Mouse (Mus musculus): Measurements from ENCODE around the gene Tfap2e. TPM values are rescaled to one million over a fixed set of nuclear protein-coding genes. Genes with fewer than 3 reads are reported as not detected.

Gene Tfap2e
- polyA plus RNA-seq, 1 experiment from 2014 or later: 0.32 TPM

- 0% methylated on average over 12 of the region's 12 CpGs for WGBS
- peak overlapping the region; percentile 99 for H3K4me2 ChIP-seq (ENCODE audit: low read depth, low read length, severe bottlenecking)
- peak overlapping the region; percentile 90 for H3K27ac ChIP-seq (ENCODE audit: low read depth, low read length)
- no peaks in the 10 kb centered on the region for H3K27me3 ChIP-seq (ENCODE audit: control insufficient read depth, insufficient read depth, low read length)
- H3K9me3 ChIP-seq (ENCODE audit: control insufficient read depth, low read length): no peaks in the 10 kb centered on the region
- peak overlapping the region; percentile 57 for H3K9ac ChIP-seq (ENCODE audit: low read length)
- H3K4me3 ChIP-seq (ENCODE audit: low read depth, low read length): peak overlapping the region; percentile 56
- ATAC-seq (replicated peaks; ENCODE audit: low FRiP score) (no peak), DNase-seq (ENCODE audit: low spot score) (no peak)
- H3K4me1 ChIP-seq (replicated peaks; ENCODE audit: control insufficient read depth, insufficient read depth, low read length): peaks cover 13% of the 10 kb centered on the region
- H3K36me3 ChIP-seq (ENCODE audit: control insufficient read depth, insufficient read depth, low read length): no peaks in the 10 kb centered on the region; the same call in 1 of the 2 replicates
Measured at GRCm38 (mm10) chr4:126754231-126754611, 18.2 kb upstream of the Tfap2e start.

GRCm38 (mm10) chr4:126753268-126754230 is 17.5 kb upstream of the Tfap2e start, which contains the start of the genes Ncdn and AU040320:
Gene Ncdn, minus strand, starts transcription at chr4:126753438.
Gene AU040320, plus strand, starts transcription at chr4:126753544.
- Histone ChIP-seq H3K27me3 (ENCODE audit: control insufficient read depth, insufficient read depth, low read length) (no peaks in the 10 kb centered on the region), H3K4me2 (ENCODE audit: low read depth, low read length, severe bottlenecking) (peak within 1 kb of the TSS; percentile 99), H3K4me1 (replicated peaks; ENCODE audit: control insufficient read depth, insufficient read depth, low read length) (peaks cover 13% of the 10 kb centered on the region), H3K9me3 (ENCODE audit: control insufficient read depth, low read length) (no peaks in the 10 kb centered on the region), H3K36me3 (ENCODE audit: control insufficient read depth, insufficient read depth, low read length) (no peaks in the 10 kb centered on the region; the same call in 1 of the 2 replicates), H3K4me3 (ENCODE audit: low read depth, low read length) (peak within 1 kb of the TSS; percentile 56), H3K9ac (ENCODE audit: low read length) (peak within 1 kb of the TSS; percentile 57), H3K27ac (ENCODE audit: low read depth, low read length) (peak within 1 kb of the TSS; percentile 90)
- under 1% methylated on average over 61 of the region's 71 CpGs for WGBS
- DNase-seq (ENCODE audit: low spot score) (peak; percentile 99), ATAC-seq (replicated peaks; ENCODE audit: low FRiP score) (peak; percentile 97)

- peaks cover 13% of the 10 kb centered on the region for H3K4me1 ChIP-seq (replicated peaks; ENCODE audit: control insufficient read depth, insufficient read depth, low read length)
- peak overlapping the region; percentile 68; the same call in 1 of the 2 replicates for H3K27ac ChIP-seq (ENCODE audit: low read depth, low read length)
- H3K9me3 ChIP-seq (ENCODE audit: control insufficient read depth, low read length): no peaks in the 10 kb centered on the region
- under 1% methylated on average over 23 of the region's 23 CpGs for WGBS
- H3K36me3 ChIP-seq (ENCODE audit: control insufficient read depth, insufficient read depth, low read length): no peaks in the 10 kb centered on the region; the same call in 1 of the 2 replicates
- H3K27me3 ChIP-seq (ENCODE audit: control insufficient read depth, insufficient read depth, low read length): no peaks in the 10 kb centered on the region
- ATAC-seq (replicated peaks; ENCODE audit: low FRiP score): peak; percentile 8
- DNase-seq (ENCODE audit: low spot score): peak; percentile 72
- peak overlapping the region; percentile 56 for H3K4me3 ChIP-seq (ENCODE audit: low read depth, low read length)
- H3K9ac ChIP-seq (ENCODE audit: low read length): peak overlapping the region; percentile 57
- H3K4me2 ChIP-seq (ENCODE audit: low read depth, low read length, severe bottlenecking): peak overlapping the region; percentile 99
Measured at GRCm38 (mm10) chr4:126752608-126753141, 16.6 kb upstream of the Tfap2e start.

- Histone ChIP-seq H3K27me3 (ENCODE audit: control insufficient read depth, insufficient read depth, low read length) (no peaks in the 10 kb centered on the region), H3K4me2 (ENCODE audit: low read depth, low read length, severe bottlenecking) (peak overlapping the region; percentile 99), H3K4me1 (replicated peaks; ENCODE audit: control insufficient read depth, insufficient read depth, low read length) (peaks cover 13% of the 10 kb centered on the region), H3K9ac (ENCODE audit: low read length) (peak overlapping the region; percentile 57), H3K27ac (ENCODE audit: low read depth, low read length) (peak overlapping the region; percentile 68; the same call in 1 of the 2 replicates), H3K4me3 (ENCODE audit: low read depth, low read length) (peak overlapping the region; percentile 56), H3K36me3 (ENCODE audit: control insufficient read depth, insufficient read depth, low read length) (no peaks in the 10 kb centered on the region; the same call in 1 of the 2 replicates), H3K9me3 (ENCODE audit: control insufficient read depth, low read length) (no peaks in the 10 kb centered on the region)
- peak; percentile 63 for DNase-seq (ENCODE audit: low spot score)
- no peak for ATAC-seq (replicated peaks; ENCODE audit: low FRiP score)
- WGBS: 2% methylated on average over 13 of the region's 13 CpGs
Measured at GRCm38 (mm10) chr4:126752024-126752607, 16.1 kb upstream of the Tfap2e start.

GRCm38 (mm10) chr4:126751556-126752023 is 15.6 kb upstream of the Tfap2e start:
- ATAC-seq (replicated peaks; ENCODE audit: low FRiP score) (no peak), DNase-seq (ENCODE audit: low spot score) (no peak)
- Histone ChIP-seq H3K4me2 (ENCODE audit: low read depth, low read length, severe bottlenecking) (peak overlapping the region; percentile 99), H3K9ac (ENCODE audit: low read length) (peak overlapping the region; percentile 57), H3K27me3 (ENCODE audit: control insufficient read depth, insufficient read depth, low read length) (no peaks in the 10 kb centered on the region), H3K4me1 (replicated peaks; ENCODE audit: control insufficient read depth, insufficient read depth, low read length) (peaks cover 13% of the 10 kb centered on the region), H3K9me3 (ENCODE audit: control insufficient read depth, low read length) (no peaks in the 10 kb centered on the region), H3K4me3 (ENCODE audit: low read depth, low read length) (peak overlapping the region; percentile 56), H3K36me3 (ENCODE audit: control insufficient read depth, insufficient read depth, low read length) (no peaks in the 10 kb centered on the region; the same call in 1 of the 2 replicates), H3K27ac (ENCODE audit: low read depth, low read length) (no peak overlapping the region)
- WGBS: 45% methylated on average over 10 of the region's 10 CpGs

GRCm38 (mm10) chr4:126750863-126751555 is 15.0 kb upstream of the Tfap2e start:
- H3K27me3 ChIP-seq (ENCODE audit: control insufficient read depth, insufficient read depth, low read length): no peaks in the 10 kb centered on the region
- H3K9me3 ChIP-seq (ENCODE audit: control insufficient read depth, low read length): no peaks in the 10 kb centered on the region
- H3K4me3 ChIP-seq (ENCODE audit: low read depth, low read length): peak overlapping the region; percentile 56; the same call in 1 of the 2 replicates
- 77% methylated on average over 8 of the region's 8 CpGs for WGBS
- H3K27ac ChIP-seq (ENCODE audit: low read depth, low read length): no peak overlapping the region
- no peak overlapping the region for H3K9ac ChIP-seq (ENCODE audit: low read length)
- no peaks in the 10 kb centered on the region; the same call in 1 of the 2 replicates for H3K36me3 ChIP-seq (ENCODE audit: control insufficient read depth, insufficient read depth, low read length)
- H3K4me2 ChIP-seq (ENCODE audit: low read depth, low read length, severe bottlenecking): peak overlapping the region; percentile 99; the same call in 1 of the 2 replicates
- DNase-seq (ENCODE audit: low spot score) (peak; percentile 49), ATAC-seq (replicated peaks; ENCODE audit: low FRiP score) (no peak)
- H3K4me1 ChIP-seq (replicated peaks; ENCODE audit: control insufficient read depth, insufficient read depth, low read length): peaks cover 13% of the 10 kb centered on the region

- Histone ChIP-seq H3K36me3 (ENCODE audit: control insufficient read depth, insufficient read depth, low read length) (no peaks in the 10 kb centered on the region; the same call in 1 of the 2 replicates), H3K4me3 (ENCODE audit: low read depth, low read length) (no peak overlapping the region), H3K27ac (ENCODE audit: low read depth, low read length) (no peak overlapping the region), H3K9ac (ENCODE audit: low read length) (no peak overlapping the region), H3K9me3 (ENCODE audit: control insufficient read depth, low read length) (no peaks in the 10 kb centered on the region), H3K27me3 (ENCODE audit: control insufficient read depth, insufficient read depth, low read length) (no peaks in the 10 kb centered on the region), H3K4me2 (ENCODE audit: low read depth, low read length, severe bottlenecking) (no peak overlapping the region), H3K4me1 (replicated peaks; ENCODE audit: control insufficient read depth, insufficient read depth, low read length) (peaks cover 13% of the 10 kb centered on the region)
- 92% methylated on average over 26 of the region's 26 CpGs for WGBS
- DNase-seq (ENCODE audit: low spot score) (peak; percentile 50), ATAC-seq (replicated peaks; ENCODE audit: low FRiP score) (no peak)
Measured at GRCm38 (mm10) chr4:126750046-126750683, 14.1 kb upstream of the Tfap2e start.

Data from forebrain, embryonic 11.5 days (tissue).